Mouse (Mus musculus): Measurements from ENCODE around the gene Tnf. TPM values are rescaled to one million over a fixed set of nuclear protein-coding genes. Genes with fewer than 3 reads are reported as not detected.

The Tnf gene
- polyA plus RNA-seq, 1 experiment from 2014 or later: not detected

GRCm38 (mm10) chr17:35210593-35210992 lies 8.8 kb upstream of the Tnf start:
- no peak overlapping the region for H3K9ac ChIP-seq (replicated peaks)
- no peak for ATAC-seq (ENCODE audit: insufficient number of reproducible peaks, insufficient read depth, low FRiP score, low TSS enrichment, low read depth)
- H3K4me2 ChIP-seq: no peak overlapping the region
- H3K9me3 ChIP-seq: no peaks in the 10 kb centered on the region
- H3K36me3 ChIP-seq: no peaks in the 10 kb centered on the region
- H3K27me3 ChIP-seq: no peaks in the 10 kb centered on the region; the same call in 1 of the 2 replicates
- H3K4me1 ChIP-seq (replicated peaks): no peaks in the 10 kb centered on the region
- 65% methylated on average over 3 of the region's 3 CpGs for WGBS
- no peak overlapping the region for H3K4me3 ChIP-seq (replicated peaks)
- H3K27ac ChIP-seq: no peak overlapping the region

GRCm38 (mm10) chr17:35209785-35210535 lies 8.2 kb upstream of the Tnf start:
- H3K4me2 ChIP-seq: no peak overlapping the region
- no peak for ATAC-seq (ENCODE audit: insufficient number of reproducible peaks, insufficient read depth, low FRiP score, low TSS enrichment, low read depth)
- WGBS: 82% methylated on average over 12 of the region's 12 CpGs

GRCm38 (mm10) chr17:35205380-35205769 lies 3.6 kb upstream of the Tnf start:
- H3K27me3 ChIP-seq: peaks cover 51% of the 10 kb centered on the region
- H3K27ac ChIP-seq: no peak overlapping the region
- H3K9me3 ChIP-seq: no peaks in the 10 kb centered on the region
- no peak overlapping the region for H3K4me3 ChIP-seq (replicated peaks)
- 61% methylated on average over 10 of the region's 10 CpGs for WGBS
- no peak overlapping the region for H3K4me2 ChIP-seq
- no peak for ATAC-seq (ENCODE audit: insufficient number of reproducible peaks, insufficient read depth, low FRiP score, low TSS enrichment, low read depth)
- no peak overlapping the region for H3K9ac ChIP-seq (replicated peaks)
- H3K36me3 ChIP-seq: no peaks in the 10 kb centered on the region
- H3K4me1 ChIP-seq (replicated peaks): 0 out of 2 replicates have a peak, but pooled peaks cover 6% of the 10 kb centered on the region

More at GRCm38 (mm10) chr17:35209785-35210535, 8.2 kb upstream of the Tnf start:
- no peaks in the 10 kb centered on the region for H3K4me1 ChIP-seq (replicated peaks)
- no peak overlapping the region for H3K4me3 ChIP-seq (replicated peaks)
- no peak overlapping the region for H3K27ac ChIP-seq
- H3K27me3 ChIP-seq: peaks cover 6% of the 10 kb centered on the region
- no peak overlapping the region for H3K9ac ChIP-seq (replicated peaks)
- no peaks in the 10 kb centered on the region for H3K36me3 ChIP-seq
- no peaks in the 10 kb centered on the region for H3K9me3 ChIP-seq

GRCm38 (mm10) chr17:35204494-35205379 lies 2.9 kb upstream of the Tnf start, which contains the start of gene Lta:
TSS of gene Lta (minus strand) at chr17:35205351.
- H3K4me1 ChIP-seq (replicated peaks): 0 out of 2 replicates have a peak, but pooled peaks cover 6% of the 10 kb centered on the region
- H3K27me3 ChIP-seq: peaks cover 58% of the 10 kb centered on the region
- no peak within 1 kb of the TSS for H3K4me3 ChIP-seq (replicated peaks)
- no peak within 1 kb of the TSS for H3K27ac ChIP-seq
- ATAC-seq (ENCODE audit: insufficient number of reproducible peaks, insufficient read depth, low FRiP score, low TSS enrichment, low read depth): no peak
- H3K4me2 ChIP-seq: no peak within 1 kb of the TSS
- H3K9ac ChIP-seq (replicated peaks): no peak within 1 kb of the TSS; the same call in 1 of the 2 replicates
- no peaks in the 10 kb centered on the region for H3K36me3 ChIP-seq
- H3K9me3 ChIP-seq: no peaks in the 10 kb centered on the region
- WGBS: 27% methylated on average over 20 of the region's 20 CpGs

GRCm38 (mm10) chr17:35202442-35202841 lies 635 bp upstream of the Tnf start:
- no peaks in the 10 kb centered on the region for H3K9me3 ChIP-seq
- no peak overlapping the region for H3K4me2 ChIP-seq
- H3K27ac ChIP-seq: no peak overlapping the region
- H3K9ac ChIP-seq (replicated peaks): no peak overlapping the region
- H3K4me3 ChIP-seq (replicated peaks): no peak overlapping the region
- 74% methylated on average over 4 of the region's 4 CpGs for WGBS
- H3K36me3 ChIP-seq: no peaks in the 10 kb centered on the region
- peaks cover 76% of the 10 kb centered on the region for H3K27me3 ChIP-seq
- no peak for ATAC-seq (ENCODE audit: insufficient number of reproducible peaks, insufficient read depth, low FRiP score, low TSS enrichment, low read depth)
- H3K4me1 ChIP-seq (replicated peaks): 0 out of 2 replicates have a peak, but pooled peaks cover 6% of the 10 kb centered on the region

- WGBS: 79% methylated on average over 11 of the region's 11 CpGs
- Histone ChIP-seq H3K9ac (replicated peaks) (no peak overlapping the region), H3K36me3 (no peaks in the 10 kb centered on the region), H3K27me3 (peaks cover 87% of the 10 kb centered on the region), H3K4me2 (no peak overlapping the region), H3K4me1 (replicated peaks) (peaks cover 8% of the 10 kb centered on the region), H3K27ac (no peak overlapping the region), H3K9me3 (no peaks in the 10 kb centered on the region), H3K4me3 (replicated peaks) (no peak overlapping the region)
- ATAC-seq (ENCODE audit: insufficient number of reproducible peaks, insufficient read depth, low FRiP score, low TSS enrichment, low read depth): no peak
Observed at GRCm38 (mm10) chr17:35201128-35201527, 679 bp downstream of the Tnf start.

- H3K27ac ChIP-seq: no peak overlapping the region
- H3K9me3 ChIP-seq: no peaks in the 10 kb centered on the region
- WGBS: 84% methylated on average over 11 of the region's 11 CpGs
- H3K4me3 ChIP-seq (replicated peaks): no peak overlapping the region
- H3K4me1 ChIP-seq (replicated peaks): peaks cover 15% of the 10 kb centered on the region
- H3K4me2 ChIP-seq: no peak overlapping the region
- no peak for ATAC-seq (ENCODE audit: insufficient number of reproducible peaks, insufficient read depth, low FRiP score, low TSS enrichment, low read depth)
- H3K36me3 ChIP-seq: no peaks in the 10 kb centered on the region
- peaks cover 93% of the 10 kb centered on the region for H3K27me3 ChIP-seq
- H3K9ac ChIP-seq (replicated peaks): no peak overlapping the region
Observed at GRCm38 (mm10) chr17:35200398-35200797, 1.4 kb downstream of the Tnf start.

- no peak for ATAC-seq (ENCODE audit: insufficient number of reproducible peaks, insufficient read depth, low FRiP score, low TSS enrichment, low read depth)
- Histone ChIP-seq H3K9me3 (no peaks in the 10 kb centered on the region), H3K4me3 (replicated peaks) (no peak overlapping the region), H3K27ac (no peak overlapping the region), H3K4me2 (no peak overlapping the region), H3K36me3 (no peaks in the 10 kb centered on the region), H3K27me3 (peaks cover 94% of the 10 kb centered on the region), H3K9ac (replicated peaks) (no peak overlapping the region), H3K4me1 (replicated peaks) (peaks cover 25% of the 10 kb centered on the region)
- 27% methylated on average over 8 of the region's 8 CpGs for WGBS
Observed at GRCm38 (mm10) chr17:35198946-35199345, 2.9 kb downstream of the Tnf start.

- Histone ChIP-seq H3K4me2 (no peak overlapping the region), H3K27me3 (peaks cover 90% of the 10 kb centered on the region), H3K36me3 (no peaks in the 10 kb centered on the region), H3K9ac (replicated peaks) (no peak overlapping the region), H3K27ac (no peak overlapping the region), H3K4me3 (replicated peaks) (no peak overlapping the region), H3K4me1 (replicated peaks) (peaks cover 27% of the 10 kb centered on the region), H3K9me3 (no peaks in the 10 kb centered on the region)
- no peak for ATAC-seq (ENCODE audit: insufficient number of reproducible peaks, insufficient read depth, low FRiP score, low TSS enrichment, low read depth)
- WGBS: 62% methylated on average over 7 of the region's 7 CpGs
Observed at GRCm38 (mm10) chr17:35198029-35198428, 3.8 kb downstream of the Tnf start.

GRCm38 (mm10) chr17:35197126-35197525 lies 4.7 kb downstream of the Tnf start:
- Histone ChIP-seq H3K9me3 (no peaks in the 10 kb centered on the region), H3K27ac (no peak overlapping the region), H3K36me3 (no peaks in the 10 kb centered on the region), H3K4me2 (no peak overlapping the region), H3K4me3 (replicated peaks) (no peak overlapping the region), H3K4me1 (replicated peaks) (peaks cover 24% of the 10 kb centered on the region), H3K27me3 (peaks cover 81% of the 10 kb centered on the region), H3K9ac (replicated peaks) (no peak overlapping the region)
- ATAC-seq (ENCODE audit: insufficient number of reproducible peaks, insufficient read depth, low FRiP score, low TSS enrichment, low read depth): no peak
- 34% methylated on average over 6 of the region's 6 CpGs for WGBS

- Histone ChIP-seq H3K4me2 (peak overlapping the region; percentile 74), H3K4me1 (replicated peaks) (peaks cover 21% of the 10 kb centered on the region), H3K9ac (replicated peaks) (no peak overlapping the region), H3K9me3 (no peaks in the 10 kb centered on the region), H3K4me3 (replicated peaks) (peak overlapping the region; percentile 43), H3K27me3 (peaks cover 73% of the 10 kb centered on the region), H3K36me3 (no peaks in the 10 kb centered on the region), H3K27ac (no peak overlapping the region)
- 21% methylated on average over 9 of the region's 9 CpGs for WGBS
- no peak for ATAC-seq (ENCODE audit: insufficient number of reproducible peaks, insufficient read depth, low FRiP score, low TSS enrichment, low read depth)
Observed at GRCm38 (mm10) chr17:35196321-35196641, 5.5 kb downstream of the Tnf start.

Data from limb, embryonic 12.5 days (tissue).